Comparison of ENCODE assay signal across 30 mouse cellular contexts in the genomic region with DNA sequence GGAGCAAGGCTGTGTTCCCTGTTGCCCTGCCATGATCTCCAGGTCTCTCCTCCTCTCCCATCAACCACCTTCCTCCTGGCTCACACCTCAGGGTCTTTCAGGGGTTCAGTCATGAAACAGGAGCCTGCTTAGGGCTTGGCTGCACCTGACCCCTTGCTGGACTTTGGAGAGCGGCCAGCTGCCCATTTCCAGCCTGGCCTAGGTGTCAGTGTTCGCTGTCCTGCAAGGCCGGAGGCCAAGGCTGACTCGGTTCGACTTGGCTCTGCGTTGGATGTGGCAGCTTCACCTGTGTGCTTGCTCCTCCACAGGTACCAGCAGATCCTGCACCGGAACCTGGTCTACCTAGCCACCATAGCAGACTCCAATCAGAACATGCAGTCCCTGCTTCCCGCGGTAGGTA. TPM values are rescaled to one million over a fixed set of nuclear protein-coding genes. Genes with fewer than 3 reads are reported as not detected.
DNase-seq lines count a peak whose midpoint lies in the region; ATAC-seq and TF ChIP-seq lines count a peak whose summit lies in the region.
"Had no signal": no experiment of that assay in that cellular context is flagged by ENCODE, and none has a peak within 500 bp of the region (broad histone marks: within the 10 kb centered on the region; RNA-seq: fewer than 3 reads in every experiment).

No protein-coding gene starts in this region.

- peaks cover 35% of the 10 kb centered on the region for H3K36me3 ChIP-seq in kidney, embryonic 16.5 days (ENCODE audit: insufficient read depth, low read length)
- H3K36me3 ChIP-seq in liver, adult 2 months (ENCODE audit: control insufficient read depth, insufficient read depth, low read length), result peaks cover 3% of the 10 kb centered on the region; the same call in 1 of the 2 replicates

- intact Hi-C loops in gastrocnemius, postnatal 14 days (cut with DNase I; ENCODE audit: low total_unique reads), result no loop called here

- H3K9me3 ChIP-seq in kidney, embryonic 16.5 days (ENCODE audit: low read length), result no peaks in the 10 kb centered on the region
- H3K9me3 ChIP-seq: embryonic facial prominence, embryonic 10.5 days; embryonic facial prominence, embryonic 13.5 days; forebrain, embryonic 12.5 days; forebrain, embryonic 15.5 days; G1E; heart, embryonic 10.5 days; heart, embryonic 13.5 days had no signal

- TF ChIP-seq POLR2A in liver, adult 2 months (IDR thresholded peaks at IDR 0.05; ENCODE audit: extremely low read depth, insufficient read depth, low read length), result no peak

- H3K4me3 ChIP-seq in kidney, embryonic 16.5 days (ENCODE audit: low read length), result no peak overlapping the region
- H3K4me3 ChIP-seq in liver, adult 2 months (ENCODE audit: insufficient read depth, low read depth, low read length), result no peak overlapping the region
- H3K4me3 ChIP-seq: embryonic facial prominence, embryonic 10.5 days; embryonic facial prominence, embryonic 13.5 days; erythroblast, embryonic 14.5 days; forebrain, embryonic 12.5 days; forebrain, embryonic 15.5 days; heart, adult 2 months; heart, embryonic 10.5 days; heart, embryonic 13.5 days had no signal

- ATAC-seq in kidney, embryonic 16.5 days (ENCODE audit: low FRiP score, low TSS enrichment), result no peak
- ATAC-seq in monocyte, adult 5-6 weeks (replicated peaks; ENCODE audit: insufficient number of reproducible peaks, low FRiP score, low TSS enrichment, poor library complexity, severe bottlenecking), result no peak
- ATAC-seq: forebrain, embryonic 15.5 days; hindbrain, postnatal 0 days; Patski had no signal

- no peak for TF ChIP-seq CTCF in liver, adult 2 months (IDR thresholded peaks at IDR 0.05; ENCODE audit: low read depth, low read length)

- no peaks in the 10 kb centered on the region for H3K27me3 ChIP-seq in kidney, embryonic 16.5 days (ENCODE audit: insufficient read depth, low read length)
- no peaks in the 10 kb centered on the region for H3K27me3 ChIP-seq in liver, adult 2 months (ENCODE audit: control insufficient read depth, insufficient read depth, low read length)
- H3K27me3 ChIP-seq: CH12.LX; embryonic facial prominence, embryonic 13.5 days; forebrain, embryonic 12.5 days; forebrain, embryonic 15.5 days; heart, embryonic 13.5 days; Patski had no signal

- WGBS in kidney, embryonic 16.5 days, result 96% methylated on average over 9 of the region's 9 CpGs
- 51% methylated on average over 9 of the region's 9 CpGs for WGBS in liver, adult 2 months

- 0 out of 2 replicates have a peak, but pooled peaks cover 4% of the 10 kb centered on the region for H3K79me2 ChIP-seq in liver, adult 2 months (ENCODE audit: control insufficient read depth, insufficient read depth, low read length)

- H3K4me2 ChIP-seq in kidney, embryonic 16.5 days (replicated peaks; ENCODE audit: low read depth, low read length), result no peak overlapping the region
- H3K4me2 ChIP-seq: embryonic facial prominence, embryonic 13.5 days; forebrain, embryonic 12.5 days; forebrain, embryonic 15.5 days; heart, embryonic 13.5 days; hindbrain, embryonic 14.5 days had no signal

- peak; percentile 26 for DNase-seq in gastrocnemius, adult 18-20 months (ENCODE audit: low spot score)
- no peak for DNase-seq in gastrocnemius, postnatal 14 days
- DNase-seq in kidney, adult 18-20 months, result peak; percentile 57
- DNase-seq in liver, adult 2 months (ENCODE audit: extremely low read depth, low read depth, low spot score), result peak; percentile 67
- DNase-seq in liver, result no peak
- peak; percentile 68 to 85 for DNase-seq in kidney, postnatal 36 days
- DNase-seq: adrenal gland, postnatal 14 days; cerebellum, adult 11 months; cerebellum, adult 2 months; cerebellum, adult 9-11 months; embryo, embryonic 11 days; heart, adult 2 months; heart, postnatal 14 days; heart, postnatal 4 days had no signal

- H3K9ac ChIP-seq in kidney, embryonic 16.5 days (replicated peaks; ENCODE audit: low read length), result no peak overlapping the region
- H3K9ac ChIP-seq in liver, adult 2 months (ENCODE audit: low read depth, low read length), result no peak overlapping the region
- H3K9ac ChIP-seq: embryonic facial prominence, embryonic 13.5 days; forebrain, embryonic 12.5 days; forebrain, embryonic 15.5 days; heart, embryonic 13.5 days; hindbrain, embryonic 14.5 days had no signal

- no peak overlapping the region for H3K27ac ChIP-seq in kidney, embryonic 16.5 days (ENCODE audit: low read length)
- H3K27ac ChIP-seq in liver, adult 2 months (replicated peaks; ENCODE audit: insufficient read depth, low read depth, low read length), result no peak overlapping the region
- H3K27ac ChIP-seq: embryonic facial prominence, embryonic 10.5 days; embryonic facial prominence, embryonic 13.5 days; forebrain, embryonic 12.5 days; forebrain, embryonic 15.5 days; heart, adult 2 months; heart, embryonic 10.5 days; heart, embryonic 13.5 days; hindbrain, embryonic 14.5 days; hindbrain, postnatal 0 days had no signal

- H3K4me1 ChIP-seq in kidney, embryonic 16.5 days (ENCODE audit: insufficient read depth, low read length), result no peaks in the 10 kb centered on the region
- H3K4me1 ChIP-seq in liver, adult 2 months (ENCODE audit: control insufficient read depth, insufficient read depth, low read length), result no peaks in the 10 kb centered on the region
- H3K4me1 ChIP-seq: forebrain, embryonic 15.5 days had no signal

RNA-seq across cellular contexts. Expression of a gene that starts 10.7 kb away (rescaled TPM):
- 1 to 10 TPM; 1.8 to 2.0 TPM for total RNA-seq in gastrocnemius, adult 18-20 months (2021)
- total RNA-seq in gastrocnemius, postnatal 14 days (2021), result 1 to 10 TPM; 1.8 to 2.2 TPM
- 7.0 and 7.4 TPM in 2 replicates for polyA plus RNA-seq in kidney, embryonic 16.5 days (2015; fragmentation: Nextera tagmentation; extraction: Ambion mirVana)
- 2.0 and 2.3 TPM in 2 replicates for total RNA-seq in liver, adult 2 months (2014; rRNA removed)
- 3.8 and 4.6 TPM in 2 replicates for polyA plus RNA-seq in liver, adult 2 months (2012; rRNA removed)
- total RNA-seq in monocyte, adult 5-6 weeks (2017), result 3.4 to 5.8 TPM (median 5.0 TPM) in 3 replicates

RNA-seq across cellular contexts. Expression of a gene that starts 10.8 kb away (rescaled TPM):
- total RNA-seq in gastrocnemius, adult 18-20 months (2021), result 100 to 1,000 TPM; 147 to 149 TPM
- total RNA-seq in gastrocnemius, postnatal 14 days (2021), result 100 to 1,000 TPM; 130 to 143 TPM
- 619 and 638 TPM in 2 replicates for polyA plus RNA-seq in kidney, embryonic 16.5 days (2015; fragmentation: Nextera tagmentation; extraction: Ambion mirVana)
- total RNA-seq in liver, adult 2 months (2014; rRNA removed), result 191 and 199 TPM in 2 replicates
- polyA plus RNA-seq in liver, adult 2 months (2012; rRNA removed), result 155 and 160 TPM in 2 replicates
- total RNA-seq in monocyte, adult 5-6 weeks (2017), result 280 to 356 TPM (median 293 TPM) in 3 replicates

RNA-seq across cellular contexts. Expression of a gene that starts 17.4 kb away (rescaled TPM):
- total RNA-seq in gastrocnemius, adult 18-20 months (2021), result 10 to 100 TPM; 15.0 to 15.3 TPM
- 10 to 100 TPM in 1 of 2 experiments, 1 to 10 TPM in 1; 9.5 to 10.9 TPM for total RNA-seq in gastrocnemius, postnatal 14 days (2021)
- 27.3 and 29.6 TPM in 2 replicates for polyA plus RNA-seq in kidney, embryonic 16.5 days (2015; fragmentation: Nextera tagmentation; extraction: Ambion mirVana)
- total RNA-seq in liver, adult 2 months (2014; rRNA removed), result 19.6 and 22.4 TPM in 2 replicates
- polyA plus RNA-seq in liver, adult 2 months (2012; rRNA removed), result 15.6 and 17.8 TPM in 2 replicates
- total RNA-seq in monocyte, adult 5-6 weeks (2017), result 13.7 to 21.6 TPM (median 15.9 TPM) in 3 replicates

RNA-seq across cellular contexts. Expression of a gene that starts 28.2 kb away (rescaled TPM):
- 10 to 100 TPM; 44.0 to 47.6 TPM for total RNA-seq in gastrocnemius, adult 18-20 months (2021)
- total RNA-seq in gastrocnemius, postnatal 14 days (2021), result 10 to 100 TPM; 43.7 to 45.0 TPM
- 4.8 and 7.0 TPM in 2 replicates for polyA plus RNA-seq in kidney, embryonic 16.5 days (2015; fragmentation: Nextera tagmentation; extraction: Ambion mirVana)
- total RNA-seq in liver, adult 2 months (2014; rRNA removed), result 15.0 and 19.3 TPM in 2 replicates
- polyA plus RNA-seq in liver, adult 2 months (2012; rRNA removed), result 14.5 and 15.4 TPM in 2 replicates
- 38.6 to 53.9 TPM (median 53.4 TPM) in 3 replicates for total RNA-seq in monocyte, adult 5-6 weeks (2017)

RNA-seq across cellular contexts. Expression of a gene that starts 51.3 kb away (rescaled TPM):
- total RNA-seq in gastrocnemius, adult 18-20 months (2021), result not detected
- under 1 TPM; 0.23 to 0.33 TPM for total RNA-seq in gastrocnemius, postnatal 14 days (2021)
- polyA plus RNA-seq in kidney, embryonic 16.5 days (2015; fragmentation: Nextera tagmentation; extraction: Ambion mirVana), result not detected in 2 replicates
- total RNA-seq in liver, adult 2 months (2014; rRNA removed), result 0.07 TPM in 1 of 2 replicates, not detected in the other
- not detected in 2 replicates for polyA plus RNA-seq in liver, adult 2 months (2012; rRNA removed)
- not detected in 3 replicates for total RNA-seq in monocyte, adult 5-6 weeks (2017)
- total RNA-seq: adrenal gland, postnatal 14 days; CH12.LX; gastrocnemius, postnatal 36 days; granulocyte monocyte progenitor cell, adult 5-6 weeks; heart, postnatal 14 days; heart, postnatal 4 days had no signal
- polyA plus RNA-seq: erythroblast, embryonic 14.5 days; G1E; heart, embryonic 10.5 days; heart, embryonic 13.5 days had no signal

Comparison
In these comparisons a context has a peak if more than half of its experiments do, and no peak if none do; other contexts are left out.
1. DNase-seq: peak in gastrocnemius, adult 18-20 months (single experiment), kidney, adult 18-20 months (single experiment), liver, adult 2 months (single experiment) and kidney, postnatal 36 days (2 of 2); none in gastrocnemius, postnatal 14 days (single experiment) and liver (single experiment).